Mouse (Mus musculus) embryo, embryonic 10 days (tissue): Measurements from ENCODE around the gene Olfr1335.
"Not testable (repeated sequence)": the region's sequence is repeated elsewhere in the genome, so short reads cannot be mapped to it uniquely, and the experiment has no call there.

Experiments
- DNase-seq: peaks from one replicate; pipeline ENCODE4 v3.0.0-alpha.2; 2015; ENCODE audit warnings: low spot score

Gene Olfr1335

GRCm38 (mm10) chr4:118809844-118810243 is at the start of gene Olfr1335:
Gene Olfr1335, minus strand, starts transcription at chr4:118809944.
- DNase-seq: no peak

- DNase-seq: no peak
Measured at GRCm38 (mm10) chr4:118836179-118836578, 26.4 kb upstream of the Olfr1335 start, which contains the start of gene Olfr1333. Gene Olfr1333, minus strand, starts transcription at chr4:118836279.

GRCm38 (mm10) chr4:118818921-118819320 is 9.2 kb upstream of the Olfr1335 start:
- no peak for DNase-seq

GRCm38 (mm10) chr4:118792796-118793195 is 16.9 kb downstream of the Olfr1335 start:
- DNase-seq: not testable (repeated sequence)

- DNase-seq: no peak
Measured at GRCm38 (mm10) chr4:118782486-118782885, 27.3 kb downstream of the Olfr1335 start, which contains the start of gene Olfr1337. Gene Olfr1337, minus strand, starts transcription at chr4:118782586.
